Mouse (Mus musculus): ENCODE data around the gene Gm45717.

Gm45717 gene

GRCm38 (mm10) chr7:140944236-140944635 lies 11.5 kb downstream of the Gm45717 start:
- no peak for DNase-seq (ENCODE audit: low read depth, low spot score)

- DNase-seq (ENCODE audit: low read depth, low spot score) = no peak
Observed at GRCm38 (mm10) chr7:140943356-140943755, 12.4 kb downstream of the Gm45717 start.

GRCm38 (mm10) chr7:140942811-140943210 lies 12.9 kb downstream of the Gm45717 start:
- no peak for DNase-seq (ENCODE audit: low read depth, low spot score)

GRCm38 (mm10) chr7:140942341-140942740 lies 13.4 kb downstream of the Gm45717 start:
- DNase-seq (ENCODE audit: low read depth, low spot score) = no peak

GRCm38 (mm10) chr7:140941222-140942051 lies 14.3 kb downstream of the Gm45717 start, which contains the start of gene Pgghg:
Gene Pgghg (plus strand): TSS chr7:140941391.
- DNase-seq (ENCODE audit: low read depth, low spot score) = peak; percentile 21

- no peak for DNase-seq (ENCODE audit: low read depth, low spot score)
Observed at GRCm38 (mm10) chr7:140939669-140940171, 16.0 kb downstream of the Gm45717 start.

- DNase-seq (ENCODE audit: low read depth, low spot score) = no peak
Observed at GRCm38 (mm10) chr7:140938896-140939295, 16.8 kb downstream of the Gm45717 start.

GRCm38 (mm10) chr7:140938436-140938835 lies 17.3 kb downstream of the Gm45717 start:
- DNase-seq (ENCODE audit: low read depth, low spot score) = no peak

- DNase-seq (ENCODE audit: low read depth, low spot score) = no peak
Observed at GRCm38 (mm10) chr7:140927181-140927580, 28.6 kb downstream of the Gm45717 start.

GRCm38 (mm10) chr7:140923070-140923775 lies 32.5 kb downstream of the Gm45717 start:
- DNase-seq (ENCODE audit: low read depth, low spot score) = no peak

GRCm38 (mm10) chr7:140922398-140923069 lies 33.2 kb downstream of the Gm45717 start:
- no peak for DNase-seq (ENCODE audit: low read depth, low spot score)

GRCm38 (mm10) chr7:140921225-140921975 lies 34.3 kb downstream of the Gm45717 start:
- DNase-seq (ENCODE audit: low read depth, low spot score) = no peak

GRCm38 (mm10) chr7:140920418-140921029 lies 35.2 kb downstream of the Gm45717 start, which contains the start of gene Nlrp6:
Gene Nlrp6 (plus strand): TSS chr7:140920902.
- DNase-seq (ENCODE audit: low read depth, low spot score) = no peak

GRCm38 (mm10) chr7:140919911-140920310 lies 35.8 kb downstream of the Gm45717 start:
- DNase-seq (ENCODE audit: low read depth, low spot score) = no peak

GRCm38 (mm10) chr7:140914031-140914690 lies 41.6 kb downstream of the Gm45717 start:
- DNase-seq (ENCODE audit: low read depth, low spot score) = no peak

GRCm38 (mm10) chr7:140912846-140913482 lies 42.8 kb downstream of the Gm45717 start:
- no peak for DNase-seq (ENCODE audit: low read depth, low spot score)

- DNase-seq (ENCODE audit: low read depth, low spot score) = no peak
Observed at GRCm38 (mm10) chr7:140912293-140912692, 43.4 kb downstream of the Gm45717 start.

- peak; percentile 65 for DNase-seq (ENCODE audit: low read depth, low spot score)
Observed at GRCm38 (mm10) chr7:140908634-140909107, 47.1 kb downstream of the Gm45717 start.

- DNase-seq (ENCODE audit: low read depth, low spot score) = no peak
Observed at GRCm38 (mm10) chr7:140908181-140908580, 47.6 kb downstream of the Gm45717 start.

All from retina, postnatal 7 days (tissue).